Comparison of ENCODE assay signal across 22 mouse cellular contexts in genomic region chr14:122762603-122763002, GRCm38 (mm10).
DNase-seq lines count a peak whose midpoint lies in the region; ATAC-seq and TF ChIP-seq lines count a peak whose summit lies in the region.
"Had no signal": no experiment of that assay in that cellular context is flagged by ENCODE, and none has a peak within 500 bp of the region (broad histone marks: within the 10 kb centered on the region; RNA-seq: fewer than 3 reads in every experiment).

No protein-coding gene starts in this region.

- H3K27ac ChIP-seq in hindbrain, postnatal 0 days, result no peak overlapping the region
- no peak overlapping the region for H3K27ac ChIP-seq in hindbrain, embryonic 14.5 days
- H3K27ac ChIP-seq in midbrain, embryonic 11.5 days (ENCODE audit: low read depth, low read length), result no peak overlapping the region
- no peak overlapping the region; the same call in 1 of the 2 replicates for H3K27ac ChIP-seq in midbrain, embryonic 13.5 days
- H3K27ac ChIP-seq: embryonic facial prominence, embryonic 12.5 days; heart, embryonic 10.5 days; hindbrain, embryonic 12.5 days had no signal

- H3K36me3 ChIP-seq in hindbrain, postnatal 0 days (ENCODE audit: insufficient read depth, low read length), result no peaks in the 10 kb centered on the region
- H3K36me3 ChIP-seq in hindbrain, embryonic 14.5 days (replicated peaks; ENCODE audit: control insufficient read depth, insufficient read depth), result no peaks in the 10 kb centered on the region
- H3K36me3 ChIP-seq in midbrain, embryonic 11.5 days (ENCODE audit: control insufficient read depth, insufficient read depth, low read length), result no peaks in the 10 kb centered on the region
- H3K36me3 ChIP-seq in midbrain, embryonic 13.5 days, result no peaks in the 10 kb centered on the region
- H3K36me3 ChIP-seq: embryonic facial prominence, embryonic 12.5 days; G1E; heart, embryonic 10.5 days; hindbrain, embryonic 12.5 days had no signal

- no peak overlapping the region for H3K4me3 ChIP-seq in hindbrain, postnatal 0 days (ENCODE audit: low read length)
- no peak overlapping the region for H3K4me3 ChIP-seq in hindbrain, embryonic 14.5 days (replicated peaks; ENCODE audit: low read length)
- no peak overlapping the region for H3K4me3 ChIP-seq in midbrain, embryonic 11.5 days (ENCODE audit: low read depth, low read length)
- no peak overlapping the region for H3K4me3 ChIP-seq in midbrain, embryonic 13.5 days (replicated peaks)
- H3K4me3 ChIP-seq: embryonic facial prominence, embryonic 12.5 days; heart, embryonic 10.5 days; hindbrain, embryonic 12.5 days had no signal

- ATAC-seq in hindbrain, postnatal 0 days, result no peak
- ATAC-seq in hindbrain, embryonic 14.5 days (ENCODE audit: low FRiP score), result no peak
- no peak for ATAC-seq in midbrain, embryonic 11.5 days (ENCODE audit: low FRiP score)
- no peak for ATAC-seq in midbrain, embryonic 13.5 days
- ATAC-seq: CD4-positive, CD25-positive, alpha-beta regulatory T cell, adult 4 months; forebrain, embryonic 16.5 days had no signal

- DNase-seq in cerebellum, postnatal 10 days, result peak; percentile 22 to 32
- DNase-seq in cerebellum, postnatal 25 days, result no peak
- DNase-seq in hindbrain, postnatal 0 days (ENCODE audit: low spot score), result peak; percentile 70
- DNase-seq in hindbrain, embryonic 14.5 days (ENCODE audit: low spot score), result no peak
- peak; percentile 65 for DNase-seq in midbrain, embryonic 11.5 days (ENCODE audit: low spot score, missing footprints)
- peak; percentile 84 for DNase-seq in brain, embryonic 14.5 days (ENCODE audit: low read depth)
- DNase-seq: adrenal gland, postnatal 14 days; B cell, adult 2 months; cerebellum, adult 18-20 months; cerebellum, adult 9-11 months; embryo, embryonic 11 days; gastrocnemius, postnatal 10 days; heart, adult 18-20 months; heart, postnatal 10 days; heart, postnatal 4 days had no signal

- no peaks in the 10 kb centered on the region for H3K4me1 ChIP-seq in hindbrain, postnatal 0 days (ENCODE audit: insufficient read depth, low read length)
- no peaks in the 10 kb centered on the region for H3K4me1 ChIP-seq in hindbrain, embryonic 14.5 days (replicated peaks; ENCODE audit: control insufficient read depth, insufficient read depth, low read length)
- no peaks in the 10 kb centered on the region for H3K4me1 ChIP-seq in midbrain, embryonic 11.5 days (ENCODE audit: control insufficient read depth, insufficient read depth, low read length)
- H3K4me1 ChIP-seq in midbrain, embryonic 13.5 days (replicated peaks), result peaks cover 10% of the 10 kb centered on the region; the same call in 1 of the 2 replicates
- H3K4me1 ChIP-seq: embryonic facial prominence, embryonic 12.5 days; heart, embryonic 10.5 days had no signal

- H3K9ac ChIP-seq in hindbrain, postnatal 0 days (replicated peaks; ENCODE audit: low read length), result no peak overlapping the region
- H3K9ac ChIP-seq in hindbrain, embryonic 14.5 days, result no peak overlapping the region
- no peak overlapping the region for H3K9ac ChIP-seq in midbrain, embryonic 11.5 days (ENCODE audit: low read length)
- no peak overlapping the region for H3K9ac ChIP-seq in midbrain, embryonic 13.5 days (replicated peaks)
- H3K9ac ChIP-seq: embryonic facial prominence, embryonic 12.5 days; hindbrain, embryonic 12.5 days had no signal

- H3K27me3 ChIP-seq in hindbrain, postnatal 0 days (ENCODE audit: insufficient read depth, low read length), result no peaks in the 10 kb centered on the region
- no peaks in the 10 kb centered on the region for H3K27me3 ChIP-seq in hindbrain, embryonic 14.5 days (ENCODE audit: control insufficient read depth, insufficient read depth, low read length)
- no peaks in the 10 kb centered on the region for H3K27me3 ChIP-seq in midbrain, embryonic 11.5 days (ENCODE audit: control insufficient read depth, insufficient read depth, low read length)
- H3K27me3 ChIP-seq in midbrain, embryonic 13.5 days, result no peaks in the 10 kb centered on the region
- H3K27me3 ChIP-seq: embryonic facial prominence, embryonic 12.5 days; hindbrain, embryonic 12.5 days had no signal

- H3K4me2 ChIP-seq in hindbrain, postnatal 0 days (ENCODE audit: low read depth, low read length), result no peak overlapping the region
- no peak overlapping the region for H3K4me2 ChIP-seq in hindbrain, embryonic 14.5 days (replicated peaks)
- H3K4me2 ChIP-seq in midbrain, embryonic 11.5 days, result no peak overlapping the region
- H3K4me2 ChIP-seq in midbrain, embryonic 13.5 days (replicated peaks), result no peak overlapping the region
- H3K4me2 ChIP-seq: embryonic facial prominence, embryonic 12.5 days; hindbrain, embryonic 12.5 days had no signal

- no peak for TF ChIP-seq CTCF in hindbrain, postnatal 0 days (IDR thresholded peaks at IDR 0.05; ENCODE audit: low read depth)
- no peak for TF ChIP-seq CTCF in brain, embryonic 14.5 days (IDR thresholded peaks at IDR 0.05; ENCODE audit: borderline replicate concordance, extremely low read depth, insufficient read depth, insufficient read length)

- TF ChIP-seq POLR2A in brain, embryonic 14.5 days (IDR thresholded peaks at IDR 0.05; ENCODE audit: borderline replicate concordance, extremely low read depth, insufficient read depth, insufficient read length, poor library complexity, severe bottlenecking), result no peak

- no peaks in the 10 kb centered on the region for H3K9me3 ChIP-seq in hindbrain, postnatal 0 days (ENCODE audit: low read length)
- H3K9me3 ChIP-seq in hindbrain, embryonic 14.5 days (ENCODE audit: control insufficient read depth, low read length), result no peaks in the 10 kb centered on the region
- no peaks in the 10 kb centered on the region for H3K9me3 ChIP-seq in midbrain, embryonic 11.5 days (ENCODE audit: control insufficient read depth, low read length)
- H3K9me3 ChIP-seq in midbrain, embryonic 13.5 days, result no peaks in the 10 kb centered on the region
- H3K9me3 ChIP-seq: embryonic facial prominence, embryonic 12.5 days; G1E; heart, embryonic 10.5 days; hindbrain, embryonic 12.5 days had no signal

Comparison
In these comparisons a context has a peak if more than half of its experiments do, and no peak if none do; other contexts are left out.
1. DNase-seq: peak in cerebellum, postnatal 10 days (2 of 2), hindbrain, postnatal 0 days (single experiment), midbrain, embryonic 11.5 days (single experiment) and brain, embryonic 14.5 days (single experiment); none in cerebellum, postnatal 25 days (0 of 2) and hindbrain, embryonic 14.5 days (single experiment).